Mouse (Mus musculus) liver, embryonic 14 days (tissue): ENCODE data around the gene Gm614. TPM values are rescaled to one million over a fixed set of nuclear protein-coding genes. Genes with fewer than 3 reads are reported as not detected.

Source experiments
- polyA plus RNA-seq: library from polyadenylated mRNA; depleted of rRNA; stranded (reverse); fragments of >200 nt; gene quantifications from 2 replicates; pipeline ENCODE4 v1.2.3, GENCODE M21; 2012; rRNA removed

Gene Gm614
- polyA plus RNA-seq = 0.08 TPM in 1 of 2 replicates, not detected in the other

GRCm38 (mm10) chrX:101263892-101264291 is at the start of gene Gm614:
Gene Gm614, minus strand, starts transcription at chrX:101263992.

GRCm38 (mm10) chrX:101299055-101299454 is 35.3 kb upstream of the Gm614 start, which contains the start of gene Nlgn3:
Gene Nlgn3, plus strand, starts transcription at chrX:101299168.

GRCm38 (mm10) chrX:101273875-101274738 is 10.3 kb upstream of the Gm614 start, which contains the start of gene Med12:
Gene Med12, plus strand, starts transcription at chrX:101274030.

GRCm38 (mm10) chrX:101268755-101269124 is 4.9 kb upstream of the Gm614 start, which contains the start of gene Gm20489:
Gene Gm20489, minus strand, starts transcription at chrX:101269023.

GRCm38 (mm10) chrX:101268025-101268754 is 4.4 kb upstream of the Gm614 start, which contains the start of gene Il2rg:
Gene Il2rg, minus strand, starts transcription at chrX:101268255.

GRCm38 (mm10) chrX:101253952-101254729 is 9.7 kb downstream of the Gm614 start, which contains the start of gene Foxo4:
Gene Foxo4, plus strand, starts transcription at chrX:101254528.

GRCm38 (mm10) chrX:101221834-101222795 is 41.7 kb downstream of the Gm614 start, which contains the start of gene Snx12:
Gene Snx12, minus strand, starts transcription at chrX:101222563.

Other genes with a start within 250 kb of the Gm614 start
- gene Tex11, start 204.3 kb downstream of the Gm614 start, polyA plus RNA-seq = 0.01 and 0.02 TPM in 2 replicates
- gene Slc7a3, start 178.0 kb downstream of the Gm614 start, polyA plus RNA-seq = 0.43 and 0.76 TPM in 2 replicates
- 10.7 and 12.1 TPM in 2 replicates for gene Snx12, start 41.4 kb downstream of the Gm614 start, polyA plus RNA-seq
- 8.7 and 10.4 TPM in 2 replicates for gene Foxo4, start 9.5 kb downstream of the Gm614 start, polyA plus RNA-seq
- gene Il2rg, start 4.3 kb upstream of the Gm614 start, polyA plus RNA-seq = 6.1 and 7.9 TPM in 2 replicates
- gene Gm20489, start 5.0 kb upstream of the Gm614 start, polyA plus RNA-seq = not detected in 2 replicates
- 25.1 and 30.0 TPM in 2 replicates for gene Med12, start 10.0 kb upstream of the Gm614 start, polyA plus RNA-seq
- 0.05 and 0.08 TPM in 2 replicates for gene Nlgn3, start 35.2 kb upstream of the Gm614 start, polyA plus RNA-seq
- gene Gjb1, start 112.4 kb upstream of the Gm614 start, polyA plus RNA-seq = 42.1 and 45.2 TPM in 2 replicates
- 11.3 and 12.1 TPM in 2 replicates for gene Zmym3, start 156.9 kb upstream of the Gm614 start, polyA plus RNA-seq
- gene Nono, start 165.3 kb upstream of the Gm614 start, polyA plus RNA-seq = 134 TPM in 2 replicates
- gene Itgb1bp2, start 185.1 kb upstream of the Gm614 start, polyA plus RNA-seq = 0.98 and 3.6 TPM in 2 replicates